Mouse (Mus musculus): ENCODE measurements around the gene Gm43518.

The Gm43518 gene

GRCm38 (mm10) chr5:123975668-123976180 lies 48.5 kb downstream of the Gm43518 start:
- no peak for DNase-seq (ENCODE audit: extremely low read depth, low read depth, low spot score)

GRCm38 (mm10) chr5:123977231-123977630 lies 50.0 kb downstream of the Gm43518 start:
- DNase-seq (ENCODE audit: extremely low read depth, low read depth, low spot score) = no peak

GRCm38 (mm10) chr5:123978131-123978530 lies 50.9 kb downstream of the Gm43518 start:
- no peak for DNase-seq (ENCODE audit: extremely low read depth, low read depth, low spot score)

- DNase-seq (ENCODE audit: extremely low read depth, low read depth, low spot score) = no peak
These were observed 52.2 kb downstream of the Gm43518 start for GRCm38 (mm10) chr5:123979221-123979979.

- DNase-seq (ENCODE audit: extremely low read depth, low read depth, low spot score) = no peak
These were observed 52.8 kb downstream of the Gm43518 start for GRCm38 (mm10) chr5:123979980-123980369.

- no peak for DNase-seq (ENCODE audit: extremely low read depth, low read depth, low spot score)
These were observed 53.5 kb downstream of the Gm43518 start for GRCm38 (mm10) chr5:123980521-123981249.

GRCm38 (mm10) chr5:123981250-123981554 lies 54.0 kb downstream of the Gm43518 start:
- no peak for DNase-seq (ENCODE audit: extremely low read depth, low read depth, low spot score)

GRCm38 (mm10) chr5:123982838-123983237 lies 55.6 kb downstream of the Gm43518 start:
- DNase-seq (ENCODE audit: extremely low read depth, low read depth, low spot score) = no peak

- no peak for DNase-seq (ENCODE audit: extremely low read depth, low read depth, low spot score)
These were observed 58.2 kb downstream of the Gm43518 start for GRCm38 (mm10) chr5:123985434-123985833.

- DNase-seq (ENCODE audit: extremely low read depth, low read depth, low spot score) = no peak
These were observed 59.7 kb downstream of the Gm43518 start for GRCm38 (mm10) chr5:123986925-123987324.

- DNase-seq (ENCODE audit: extremely low read depth, low read depth, low spot score) = no peak
These were observed 60.3 kb downstream of the Gm43518 start for GRCm38 (mm10) chr5:123987511-123987910.

Measured in fat pad, adult 2 months (tissue).